Mouse (Mus musculus) limb, embryonic 13.5 days (tissue): ENCODE measurements around the gene Fam219b. TPM values are rescaled to one million over a fixed set of nuclear protein-coding genes. Genes with fewer than 3 reads are reported as not detected.

Experiments used
- ATAC-seq: fragments of 200-750 bp; cut with Nextera tagmentation; 2 replicates; pipeline ENCODE4 v1.8.0; 2017; ENCODE audit warnings: low read depth, moderate number of reproducible peaks, moderate TSS enrichment; ENCODE audit not compliant: low FRiP score
- H3K27ac ChIP-seq: fragments of 300-500 bp; sonication (generic); 2 replicates; pipeline ENCODE4 v1.5.1; 2015; ENCODE audit warnings: inconsistent platforms, mild to moderate bottlenecking, moderate library complexity
- H3K27me3 ChIP-seq: fragments of 300-500 bp; sonication (generic); 2 replicates; pipeline ENCODE4 v1.6.1; 2015; ENCODE audit warnings: mild to moderate bottlenecking, inconsistent platforms
- H3K36me3 ChIP-seq: fragments of 300-500 bp; sonication (generic); 2 replicates; pipeline ENCODE4 v1.6.1; 2015; ENCODE audit warnings: inconsistent platforms, mild to moderate bottlenecking, moderate library complexity
- H3K4me1 ChIP-seq: fragments of 300-500 bp; sonication (generic); 2 replicates; pipeline ENCODE4 v1.6.1; 2015; ENCODE audit warnings: inconsistent platforms
- H3K4me2 ChIP-seq: fragments of 300-500 bp; sonication (generic); replicated peaks from 2 replicates; pipeline ENCODE4 v1.6.1; 2015; ENCODE audit warnings: inconsistent platforms, mild to moderate bottlenecking, moderate library complexity
- H3K4me3 ChIP-seq: fragments of 300-500 bp; sonication (generic); 2 replicates; pipeline ENCODE4 v1.5.1; 2015; ENCODE audit warnings: moderate library complexity, mild to moderate bottlenecking, inconsistent platforms
- H3K9ac ChIP-seq: fragments of 300-500 bp; sonication (generic); 2 replicates; pipeline ENCODE4 v1.6.1; 2015; ENCODE audit warnings: mild to moderate bottlenecking, inconsistent platforms
- H3K9me3 ChIP-seq: fragments of 300-500 bp; sonication (generic); 2 replicates; pipeline ENCODE4 v1.6.1; 2016; ENCODE audit warnings: inconsistent platforms
- WGBS: fragments of 180-500 bp; shearing (Covaris S2); methylation state at CpG from one replicate; pipeline ENCODE4 v1.1.7; 2015; 5-methylcytosine and 5-hydroxymethylcytosine counted together
- polyA plus RNA-seq: library from polyadenylated mRNA; unstranded; fragments of >200 nt; fragmentation: Nextera tagmentation; extraction: Ambion mirVana; gene quantifications from 2 replicates; pipeline ENCODE4 v1.2.1, GENCODE M21; 2015

The Fam219b gene
- polyA plus RNA-seq, 1 experiment from 2014 or later = 24.2 TPM

DNA sequence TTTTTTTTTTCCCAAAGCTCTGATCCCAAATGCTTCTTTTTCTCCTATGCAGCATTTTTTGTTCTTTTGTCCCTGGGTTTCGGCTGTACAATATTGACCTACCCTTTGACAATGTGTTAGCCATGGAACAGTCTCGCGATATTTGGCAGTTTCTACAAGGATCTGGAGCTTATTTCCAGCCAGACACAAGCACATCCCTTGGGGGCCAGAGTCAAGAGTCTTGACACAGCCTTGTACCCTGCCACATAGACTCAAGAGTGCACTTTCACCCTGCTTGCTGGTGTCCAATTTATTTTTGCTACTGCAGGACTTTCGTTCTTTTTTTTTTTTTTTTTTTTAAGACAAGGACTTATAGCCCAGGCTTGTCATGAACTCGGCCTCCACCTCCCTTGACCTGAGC, 966 bp upstream of the Fam219b start:
- no peaks in the 10 kb centered on the region for H3K9me3 ChIP-seq
- peak overlapping the region; percentile 85 for H3K4me2 ChIP-seq
- no peaks in the 10 kb centered on the region for H3K27me3 ChIP-seq
- H3K4me3 ChIP-seq = peak overlapping the region; percentile 88
- peaks cover 22% of the 10 kb centered on the region for H3K4me1 ChIP-seq
- H3K9ac ChIP-seq = no peak overlapping the region
- no peak overlapping the region for H3K27ac ChIP-seq
- WGBS = 95% methylated on average over 5 of the region's 5 CpGs
- no peak for ATAC-seq
- peaks cover 54% of the 10 kb centered on the region for H3K36me3 ChIP-seq

- 0% methylated on average over 24 of the region's 24 CpGs for WGBS
- peak overlapping the region; percentile 88 for H3K4me3 ChIP-seq
- H3K4me2 ChIP-seq = peak overlapping the region; percentile 85
- H3K9ac ChIP-seq = peak overlapping the region; percentile 89
- H3K27ac ChIP-seq = peak overlapping the region; percentile 73
- peaks cover 22% of the 10 kb centered on the region for H3K4me1 ChIP-seq
- ATAC-seq = peak; percentile 66
- H3K9me3 ChIP-seq = no peaks in the 10 kb centered on the region
- peaks cover 51% of the 10 kb centered on the region for H3K36me3 ChIP-seq
- H3K27me3 ChIP-seq = no peaks in the 10 kb centered on the region
Measured at GRCm38 (mm10) chr9:57537728-57538181, 427 bp downstream of the Fam219b start.

GRCm38 (mm10) chr9:57539550-57539949, 2.2 kb downstream of the Fam219b start:
- Histone ChIP-seq H3K27me3 (no peaks in the 10 kb centered on the region), H3K27ac (no peak overlapping the region), H3K36me3 (peaks cover 55% of the 10 kb centered on the region), H3K4me2 (no peak overlapping the region), H3K4me1 (peaks cover 22% of the 10 kb centered on the region), H3K9me3 (no peaks in the 10 kb centered on the region), H3K4me3 (no peak overlapping the region), H3K9ac (peak overlapping the region; percentile 36; the same call in 1 of the 2 replicates)
- WGBS = 86% methylated on average over 2 of the region's 2 CpGs
- no peak for ATAC-seq

DNA sequence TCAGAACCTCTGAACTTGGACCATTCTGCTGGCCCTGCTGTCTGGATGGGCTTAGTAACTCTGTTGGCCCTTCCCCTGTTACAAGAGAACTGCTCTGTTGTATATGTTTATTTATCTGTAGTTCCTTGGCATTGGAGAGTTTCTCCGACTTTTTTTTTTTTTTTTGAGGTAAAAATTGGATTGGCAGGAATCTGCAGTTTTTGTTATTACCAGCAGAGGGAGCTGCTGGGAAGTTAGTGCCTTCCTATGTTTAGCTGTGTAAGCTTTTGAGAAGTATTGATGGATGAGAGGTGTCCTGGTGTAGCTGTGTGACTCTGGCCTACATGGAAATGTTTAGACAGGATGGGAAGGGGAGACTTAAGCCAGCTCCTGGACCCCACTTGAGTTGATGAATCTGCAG, 4.0 kb downstream of the Fam219b start:
- H3K27ac ChIP-seq = no peak overlapping the region
- no peak overlapping the region for H3K4me2 ChIP-seq
- ATAC-seq = no peak
- no peaks in the 10 kb centered on the region for H3K27me3 ChIP-seq
- no peaks in the 10 kb centered on the region for H3K9me3 ChIP-seq
- peaks cover 73% of the 10 kb centered on the region for H3K36me3 ChIP-seq
- no peak overlapping the region for H3K9ac ChIP-seq
- 7% methylated on average over 1 of the region's 1 CpGs for WGBS
- H3K4me3 ChIP-seq = no peak overlapping the region
- H3K4me1 ChIP-seq = peaks cover 22% of the 10 kb centered on the region

- Histone ChIP-seq H3K27me3 (no peaks in the 10 kb centered on the region), H3K4me1 (peaks cover 5% of the 10 kb centered on the region), H3K4me3 (no peak overlapping the region), H3K9ac (no peak overlapping the region), H3K36me3 (peaks cover 96% of the 10 kb centered on the region), H3K4me2 (no peak overlapping the region), H3K9me3 (no peaks in the 10 kb centered on the region), H3K27ac (no peak overlapping the region)
- 85% methylated on average over 3 of the region's 3 CpGs for WGBS
- no peak for ATAC-seq
Measured at GRCm38 (mm10) chr9:57543951-57544350, 6.6 kb downstream of the Fam219b start.

GRCm38 (mm10) chr9:57547287-57547686, 10.0 kb downstream of the Fam219b start:
- no peaks in the 10 kb centered on the region for H3K9me3 ChIP-seq
- no peak overlapping the region for H3K27ac ChIP-seq
- H3K27me3 ChIP-seq = no peaks in the 10 kb centered on the region
- H3K4me3 ChIP-seq = no peak overlapping the region
- no peak for ATAC-seq
- no peak overlapping the region for H3K4me2 ChIP-seq
- 92% methylated on average over 5 of the region's 5 CpGs for WGBS
- H3K4me1 ChIP-seq = peaks cover 7% of the 10 kb centered on the region
- peaks cover 83% of the 10 kb centered on the region for H3K36me3 ChIP-seq
- H3K9ac ChIP-seq = no peak overlapping the region

- peaks cover 7% of the 10 kb centered on the region for H3K4me1 ChIP-seq
- WGBS = 91% methylated on average over 11 of the region's 11 CpGs
Measured at GRCm38 (mm10) chr9:57547869-57548268, 10.5 kb downstream of the Fam219b start.

DNA sequence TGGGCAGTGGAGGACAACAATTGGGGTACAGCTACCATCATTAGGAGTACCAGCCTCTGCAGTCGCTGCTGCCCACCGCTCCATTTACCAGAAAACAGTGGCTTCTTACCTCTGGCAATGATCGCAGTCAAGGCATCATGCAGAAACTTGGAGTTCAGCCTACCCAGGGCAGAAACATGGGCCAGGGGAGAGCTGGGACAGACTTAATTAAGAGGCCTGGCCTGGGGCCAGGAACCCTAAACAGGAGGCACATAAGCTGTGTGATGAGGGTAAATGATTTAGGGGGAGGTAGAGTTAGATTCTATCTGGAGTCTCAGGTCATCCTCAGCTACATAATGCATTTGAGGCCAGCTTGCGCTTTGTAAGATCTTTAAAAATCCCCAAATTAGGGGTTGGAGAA, 11.9 kb downstream of the Fam219b start:
- peaks cover 64% of the 10 kb centered on the region for H3K36me3 ChIP-seq
- H3K27ac ChIP-seq = no peak overlapping the region
- H3K9ac ChIP-seq = no peak overlapping the region; the same call in 1 of the 2 replicates
- no peaks in the 10 kb centered on the region for H3K27me3 ChIP-seq
- 90% methylated on average over 4 of the region's 4 CpGs for WGBS
- no peak for ATAC-seq
- no peaks in the 10 kb centered on the region for H3K9me3 ChIP-seq
- no peak overlapping the region for H3K4me2 ChIP-seq
- H3K4me1 ChIP-seq = peaks cover 7% of the 10 kb centered on the region
- no peak overlapping the region for H3K4me3 ChIP-seq

More at GRCm38 (mm10) chr9:57547869-57548268, 10.5 kb downstream of the Fam219b start:
- no peak for ATAC-seq
- no peaks in the 10 kb centered on the region for H3K9me3 ChIP-seq
- H3K4me3 ChIP-seq = no peak overlapping the region
- no peak overlapping the region for H3K9ac ChIP-seq
- H3K4me2 ChIP-seq = no peak overlapping the region
- peaks cover 77% of the 10 kb centered on the region for H3K36me3 ChIP-seq
- no peaks in the 10 kb centered on the region for H3K27me3 ChIP-seq
- no peak overlapping the region for H3K27ac ChIP-seq

- Histone ChIP-seq H3K4me2 (no peak overlapping the region), H3K36me3 (peaks cover 53% of the 10 kb centered on the region), H3K27me3 (no peaks in the 10 kb centered on the region), H3K9me3 (no peaks in the 10 kb centered on the region), H3K4me3 (no peak overlapping the region), H3K4me1 (peaks cover 7% of the 10 kb centered on the region), H3K27ac (no peak overlapping the region), H3K9ac (no peak overlapping the region)
- ATAC-seq = peak; percentile 25
- 88% methylated on average over 11 of the region's 11 CpGs for WGBS
Measured at GRCm38 (mm10) chr9:57550126-57550862, 13.0 kb downstream of the Fam219b start.

DNA sequence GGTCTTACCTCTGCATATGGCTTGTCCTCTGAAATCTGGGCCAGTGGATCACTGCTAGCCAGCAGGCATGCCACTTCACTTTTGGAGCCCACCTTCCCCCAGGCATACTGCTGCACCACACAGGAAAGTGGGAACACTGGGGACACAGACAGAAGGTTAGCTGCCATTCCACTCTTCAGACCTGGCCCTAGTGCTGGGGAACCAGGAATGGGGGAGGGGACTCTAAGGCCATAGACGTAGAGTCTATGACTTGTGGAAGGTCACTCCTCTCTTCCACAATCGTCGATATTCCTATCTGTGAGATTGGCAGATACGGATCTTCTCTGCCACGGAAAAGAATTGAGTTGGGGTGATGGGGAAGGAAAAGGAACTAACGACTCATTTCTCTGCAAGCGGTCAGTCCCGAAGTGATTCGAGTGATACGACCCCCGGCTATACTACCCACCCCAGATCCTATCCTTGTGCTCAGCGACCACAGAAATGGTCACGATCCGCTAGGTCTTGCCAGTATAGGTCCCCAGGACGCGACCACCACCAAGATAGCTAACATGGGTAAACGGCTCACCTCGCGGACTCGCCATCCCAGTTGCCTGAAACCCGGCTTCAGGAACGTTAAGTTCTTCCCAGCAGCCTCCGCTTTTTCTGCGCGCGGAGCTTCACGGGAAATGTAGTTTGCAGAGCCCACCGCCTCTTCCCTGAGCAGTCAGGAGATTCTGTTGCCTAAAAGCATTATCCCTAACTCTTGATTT, 15.0 kb downstream of the Fam219b start, which contains the start of gene Mpi:
TSS of gene Mpi (minus strand) at position 625 of the 749 bp plus-strand sequence.
- Histone ChIP-seq H3K36me3 (peaks cover 33% of the 10 kb centered on the region), H3K9me3 (no peaks in the 10 kb centered on the region), H3K4me3 (peak within 1 kb of the TSS; percentile 68), H3K27me3 (no peaks in the 10 kb centered on the region), H3K4me1 (peaks cover 7% of the 10 kb centered on the region), H3K4me2 (peak within 1 kb of the TSS; percentile 78), H3K27ac (no peak within 1 kb of the TSS), H3K9ac (peak within 1 kb of the TSS; percentile 77)
- WGBS = under 1% methylated on average over 28 of the region's 28 CpGs
- peak; percentile 48; the same call in 1 of the 2 replicates for ATAC-seq

DNA sequence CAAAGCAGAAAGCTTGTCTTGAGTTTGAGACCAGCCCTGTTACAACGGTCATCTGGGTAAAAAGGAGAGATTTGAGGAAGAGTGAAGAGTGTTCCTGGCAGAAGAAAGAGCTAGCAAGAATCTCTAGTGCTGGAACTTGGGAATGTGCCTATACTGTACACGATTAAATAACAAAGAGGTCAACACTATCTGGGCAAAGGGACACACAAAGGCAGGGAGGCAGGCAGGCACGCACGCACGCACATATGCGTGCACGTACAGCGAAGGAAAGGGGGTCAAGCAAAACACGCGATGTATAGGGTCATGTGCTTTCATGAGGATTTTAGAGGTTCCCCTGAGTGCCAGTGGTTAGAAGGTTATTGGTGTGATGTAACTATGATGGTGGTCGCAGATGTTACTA, 15.8 kb downstream of the Fam219b start:
- H3K27ac ChIP-seq = no peak overlapping the region
- peaks cover 7% of the 10 kb centered on the region for H3K4me1 ChIP-seq
- no peak for ATAC-seq
- no peaks in the 10 kb centered on the region for H3K9me3 ChIP-seq
- H3K4me3 ChIP-seq = no peak overlapping the region
- H3K36me3 ChIP-seq = peaks cover 25% of the 10 kb centered on the region
- WGBS = 73% methylated on average over 11 of the region's 11 CpGs
- H3K9ac ChIP-seq = no peak overlapping the region
- no peak overlapping the region for H3K4me2 ChIP-seq
- H3K27me3 ChIP-seq = no peaks in the 10 kb centered on the region

GRCm38 (mm10) chr9:57554753-57555152, 17.4 kb downstream of the Fam219b start:
- no peak overlapping the region for H3K9ac ChIP-seq
- ATAC-seq = no peak
- WGBS = 39% methylated on average over 3 of the region's 3 CpGs
- H3K4me1 ChIP-seq = peaks cover 7% of the 10 kb centered on the region
- no peaks in the 10 kb centered on the region for H3K9me3 ChIP-seq
- H3K27me3 ChIP-seq = peaks cover 2% of the 10 kb centered on the region; the same call in 1 of the 2 replicates
- no peak overlapping the region for H3K27ac ChIP-seq
- H3K4me2 ChIP-seq = no peak overlapping the region
- peaks cover 8% of the 10 kb centered on the region for H3K36me3 ChIP-seq
- no peak overlapping the region for H3K4me3 ChIP-seq
